Mouse (Mus musculus): Measurements from ENCODE around the gene Myt1l. TPM values are rescaled to one million over a fixed set of nuclear protein-coding genes. Genes with fewer than 3 reads are reported as not detected.

Myt1l gene
- polyA plus RNA-seq, 1 experiment from 2014 or later, result not detected

GRCm38 (mm10) chr12:29697526-29698500 lies 169.6 kb downstream of the Myt1l start:
- H3K4me1 ChIP-seq (ENCODE audit: control insufficient read depth, insufficient read depth, low read length), result no peaks in the 10 kb centered on the region
- H3K9me3 ChIP-seq (ENCODE audit: control insufficient read depth, low read length), result no peaks in the 10 kb centered on the region
- H3K27ac ChIP-seq (ENCODE audit: low read depth, low read length), result no peak overlapping the region
- H3K36me3 ChIP-seq (ENCODE audit: control insufficient read depth, insufficient read depth, low read length), result no peaks in the 10 kb centered on the region
- no peak overlapping the region for H3K4me2 ChIP-seq (replicated peaks; ENCODE audit: low read depth, low read length)
- 83% methylated on average over 12 of the region's 12 CpGs for WGBS
- H3K27me3 ChIP-seq (ENCODE audit: control insufficient read depth, insufficient read depth, low read length), result no peaks in the 10 kb centered on the region
- no peak overlapping the region for H3K4me3 ChIP-seq (ENCODE audit: low read length)
- no peak overlapping the region for H3K9ac ChIP-seq (ENCODE audit: low read depth, low read length)
- no peak for ATAC-seq (ENCODE audit: low FRiP score, low TSS enrichment)

GRCm38 (mm10) chr12:29698541-29698940 lies 170.4 kb downstream of the Myt1l start:
- Histone ChIP-seq H3K4me2 (replicated peaks; ENCODE audit: low read depth, low read length) (no peak overlapping the region), H3K4me1 (ENCODE audit: control insufficient read depth, insufficient read depth, low read length) (no peaks in the 10 kb centered on the region), H3K27me3 (ENCODE audit: control insufficient read depth, insufficient read depth, low read length) (no peaks in the 10 kb centered on the region), H3K36me3 (ENCODE audit: control insufficient read depth, insufficient read depth, low read length) (no peaks in the 10 kb centered on the region), H3K9ac (ENCODE audit: low read depth, low read length) (no peak overlapping the region), H3K9me3 (ENCODE audit: control insufficient read depth, low read length) (no peaks in the 10 kb centered on the region), H3K4me3 (ENCODE audit: low read length) (no peak overlapping the region), H3K27ac (ENCODE audit: low read depth, low read length) (no peak overlapping the region)
- ATAC-seq (ENCODE audit: low FRiP score, low TSS enrichment), result no peak
- WGBS, result 76% methylated on average over 3 of the region's 3 CpGs

DNA sequence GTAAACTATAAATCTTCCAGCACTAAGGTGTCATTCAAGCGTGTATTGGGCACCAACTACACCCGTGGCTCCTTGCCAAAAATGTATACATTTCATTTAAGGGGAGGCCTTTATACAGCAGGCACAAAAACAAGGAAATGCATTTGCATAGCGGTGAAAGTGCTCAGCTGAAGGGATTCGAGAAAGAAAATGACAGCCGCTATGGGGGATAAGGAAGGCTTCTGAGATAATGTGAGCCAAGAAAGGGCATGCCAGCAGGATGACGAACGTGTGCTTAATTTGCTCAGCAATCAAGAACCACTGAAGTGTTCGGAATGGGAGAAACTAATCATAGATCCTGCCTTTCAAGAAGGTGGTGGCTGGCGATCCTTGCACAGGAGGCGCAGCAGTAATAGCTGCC lies 170.8 kb downstream of the Myt1l start:
- 30% methylated on average over 10 of the region's 10 CpGs for WGBS
- H3K4me2 ChIP-seq (replicated peaks; ENCODE audit: low read depth, low read length), result no peak overlapping the region
- H3K36me3 ChIP-seq (ENCODE audit: control insufficient read depth, insufficient read depth, low read length), result no peaks in the 10 kb centered on the region
- no peaks in the 10 kb centered on the region for H3K9me3 ChIP-seq (ENCODE audit: control insufficient read depth, low read length)
- no peaks in the 10 kb centered on the region for H3K4me1 ChIP-seq (ENCODE audit: control insufficient read depth, insufficient read depth, low read length)
- no peak for ATAC-seq (ENCODE audit: low FRiP score, low TSS enrichment)
- H3K4me3 ChIP-seq (ENCODE audit: low read length), result no peak overlapping the region
- H3K9ac ChIP-seq (ENCODE audit: low read depth, low read length), result no peak overlapping the region
- H3K27ac ChIP-seq (ENCODE audit: low read depth, low read length), result no peak overlapping the region
- no peaks in the 10 kb centered on the region for H3K27me3 ChIP-seq (ENCODE audit: control insufficient read depth, insufficient read depth, low read length)

GRCm38 (mm10) chr12:29699386-29699785 lies 171.2 kb downstream of the Myt1l start:
- Histone ChIP-seq H3K9ac (ENCODE audit: low read depth, low read length) (no peak overlapping the region), H3K27ac (ENCODE audit: low read depth, low read length) (no peak overlapping the region), H3K27me3 (ENCODE audit: control insufficient read depth, insufficient read depth, low read length) (no peaks in the 10 kb centered on the region), H3K36me3 (ENCODE audit: control insufficient read depth, insufficient read depth, low read length) (no peaks in the 10 kb centered on the region), H3K4me1 (ENCODE audit: control insufficient read depth, insufficient read depth, low read length) (no peaks in the 10 kb centered on the region), H3K4me2 (replicated peaks; ENCODE audit: low read depth, low read length) (no peak overlapping the region), H3K4me3 (ENCODE audit: low read length) (no peak overlapping the region), H3K9me3 (ENCODE audit: control insufficient read depth, low read length) (no peaks in the 10 kb centered on the region)
- no peak for ATAC-seq (ENCODE audit: low FRiP score, low TSS enrichment)
- 68% methylated on average over 10 of the region's 10 CpGs for WGBS

- H3K9me3 ChIP-seq (ENCODE audit: control insufficient read depth, low read length), result no peaks in the 10 kb centered on the region
- H3K4me3 ChIP-seq (ENCODE audit: low read length), result no peak overlapping the region
- ATAC-seq (ENCODE audit: low FRiP score, low TSS enrichment), result no peak
- no peak overlapping the region for H3K4me2 ChIP-seq (replicated peaks; ENCODE audit: low read depth, low read length)
- H3K27ac ChIP-seq (ENCODE audit: low read depth, low read length), result no peak overlapping the region
- no peaks in the 10 kb centered on the region for H3K36me3 ChIP-seq (ENCODE audit: control insufficient read depth, insufficient read depth, low read length)
- no peaks in the 10 kb centered on the region for H3K27me3 ChIP-seq (ENCODE audit: control insufficient read depth, insufficient read depth, low read length)
- no peak overlapping the region for H3K9ac ChIP-seq (ENCODE audit: low read depth, low read length)
- 94% methylated on average over 3 of the region's 3 CpGs for WGBS
- no peaks in the 10 kb centered on the region for H3K4me1 ChIP-seq (ENCODE audit: control insufficient read depth, insufficient read depth, low read length)
Observed at GRCm38 (mm10) chr12:29700026-29700425, 171.8 kb downstream of the Myt1l start.

GRCm38 (mm10) chr12:29701076-29701475 lies 172.9 kb downstream of the Myt1l start:
- Histone ChIP-seq H3K4me2 (replicated peaks; ENCODE audit: low read depth, low read length) (no peak overlapping the region), H3K4me3 (ENCODE audit: low read length) (no peak overlapping the region), H3K9ac (ENCODE audit: low read depth, low read length) (no peak overlapping the region), H3K27ac (ENCODE audit: low read depth, low read length) (no peak overlapping the region), H3K4me1 (ENCODE audit: control insufficient read depth, insufficient read depth, low read length) (no peaks in the 10 kb centered on the region), H3K27me3 (ENCODE audit: control insufficient read depth, insufficient read depth, low read length) (no peaks in the 10 kb centered on the region), H3K9me3 (ENCODE audit: control insufficient read depth, low read length) (no peaks in the 10 kb centered on the region), H3K36me3 (ENCODE audit: control insufficient read depth, insufficient read depth, low read length) (no peaks in the 10 kb centered on the region)
- WGBS, result 38% methylated on average over 4 of the region's 4 CpGs
- no peak for ATAC-seq (ENCODE audit: low FRiP score, low TSS enrichment)

DNA sequence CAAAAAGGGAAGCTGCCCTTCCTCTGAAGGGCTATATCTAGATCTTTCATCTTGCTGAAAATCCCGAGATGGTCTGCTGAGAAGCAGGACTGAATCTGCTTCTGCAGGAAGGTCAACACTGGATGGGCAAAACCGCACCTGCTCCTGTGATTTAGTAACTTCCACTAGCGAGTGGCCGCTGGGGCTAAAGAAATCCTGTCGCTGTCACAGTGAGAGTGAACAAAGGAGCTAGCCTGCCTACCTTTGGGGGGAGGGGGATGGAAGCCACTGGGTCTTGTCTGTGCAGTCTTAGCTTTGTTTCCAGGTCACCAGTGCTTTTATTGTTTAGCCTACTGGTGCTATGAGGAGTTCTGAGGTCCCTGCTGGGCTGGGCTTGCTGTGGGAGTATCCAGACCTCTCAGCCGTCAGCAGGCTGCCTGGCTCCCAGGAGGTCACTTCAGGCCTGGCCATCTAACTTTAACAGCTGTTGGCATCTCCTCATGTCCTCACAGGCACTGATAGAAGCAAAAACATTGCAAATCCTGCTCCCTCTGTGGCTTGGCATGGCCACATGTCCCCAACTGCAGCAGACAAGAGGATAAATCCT lies 173.6 kb downstream of the Myt1l start:
- Histone ChIP-seq H3K36me3 (ENCODE audit: control insufficient read depth, insufficient read depth, low read length) (no peaks in the 10 kb centered on the region), H3K4me3 (ENCODE audit: low read length) (no peak overlapping the region), H3K9me3 (ENCODE audit: control insufficient read depth, low read length) (no peaks in the 10 kb centered on the region), H3K4me1 (ENCODE audit: control insufficient read depth, insufficient read depth, low read length) (no peaks in the 10 kb centered on the region), H3K27me3 (ENCODE audit: control insufficient read depth, insufficient read depth, low read length) (no peaks in the 10 kb centered on the region), H3K4me2 (replicated peaks; ENCODE audit: low read depth, low read length) (no peak overlapping the region), H3K9ac (ENCODE audit: low read depth, low read length) (no peak overlapping the region), H3K27ac (ENCODE audit: low read depth, low read length) (no peak overlapping the region)
- ATAC-seq (ENCODE audit: low FRiP score, low TSS enrichment), result no peak
- 22% methylated on average over 6 of the region's 6 CpGs for WGBS

- H3K4me1 ChIP-seq (ENCODE audit: control insufficient read depth, insufficient read depth, low read length), result no peaks in the 10 kb centered on the region
- no peaks in the 10 kb centered on the region for H3K27me3 ChIP-seq (ENCODE audit: control insufficient read depth, insufficient read depth, low read length)
- no peak overlapping the region for H3K27ac ChIP-seq (ENCODE audit: low read depth, low read length)
- WGBS, result 61% methylated on average over 4 of the region's 4 CpGs
- H3K9ac ChIP-seq (ENCODE audit: low read depth, low read length), result no peak overlapping the region
- no peaks in the 10 kb centered on the region for H3K36me3 ChIP-seq (ENCODE audit: control insufficient read depth, insufficient read depth, low read length)
- no peak overlapping the region for H3K4me3 ChIP-seq (ENCODE audit: low read length)
- no peaks in the 10 kb centered on the region for H3K9me3 ChIP-seq (ENCODE audit: control insufficient read depth, low read length)
- H3K4me2 ChIP-seq (replicated peaks; ENCODE audit: low read depth, low read length), result no peak overlapping the region
- no peak for ATAC-seq (ENCODE audit: low FRiP score, low TSS enrichment)
Observed at GRCm38 (mm10) chr12:29702626-29703025, 174.4 kb downstream of the Myt1l start.

DNA sequence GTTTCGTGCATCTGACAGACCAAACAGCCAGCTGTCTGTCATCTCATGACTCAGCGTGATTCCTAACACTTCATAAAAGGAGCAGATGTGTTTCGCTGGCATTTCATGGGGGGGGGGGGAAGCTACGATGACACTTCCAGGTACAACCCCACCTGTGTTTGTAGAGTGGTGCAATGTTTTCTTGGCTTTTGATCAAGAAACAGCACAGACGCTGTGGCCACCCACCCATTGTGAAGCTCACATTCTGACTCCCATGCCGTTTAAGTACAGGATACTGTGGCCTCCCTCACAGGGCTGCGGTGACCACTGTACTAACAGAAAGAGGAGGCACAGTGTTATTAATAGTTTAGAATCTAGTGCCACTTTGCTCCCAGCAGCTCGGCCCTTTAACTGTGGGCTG lies 175.4 kb downstream of the Myt1l start:
- Histone ChIP-seq H3K36me3 (ENCODE audit: control insufficient read depth, insufficient read depth, low read length) (no peaks in the 10 kb centered on the region), H3K27me3 (ENCODE audit: control insufficient read depth, insufficient read depth, low read length) (no peaks in the 10 kb centered on the region), H3K4me2 (replicated peaks; ENCODE audit: low read depth, low read length) (no peak overlapping the region), H3K9ac (ENCODE audit: low read depth, low read length) (no peak overlapping the region), H3K9me3 (ENCODE audit: control insufficient read depth, low read length) (no peaks in the 10 kb centered on the region), H3K4me3 (ENCODE audit: low read length) (no peak overlapping the region), H3K4me1 (ENCODE audit: control insufficient read depth, insufficient read depth, low read length) (no peaks in the 10 kb centered on the region), H3K27ac (ENCODE audit: low read depth, low read length) (no peak overlapping the region)
- no peak for ATAC-seq (ENCODE audit: low FRiP score, low TSS enrichment)
- 62% methylated on average over 8 of the region's 8 CpGs for WGBS
